Mouse (Mus musculus): ENCODE measurements around the gene Pnpla7.

The Pnpla7 gene

DNA sequence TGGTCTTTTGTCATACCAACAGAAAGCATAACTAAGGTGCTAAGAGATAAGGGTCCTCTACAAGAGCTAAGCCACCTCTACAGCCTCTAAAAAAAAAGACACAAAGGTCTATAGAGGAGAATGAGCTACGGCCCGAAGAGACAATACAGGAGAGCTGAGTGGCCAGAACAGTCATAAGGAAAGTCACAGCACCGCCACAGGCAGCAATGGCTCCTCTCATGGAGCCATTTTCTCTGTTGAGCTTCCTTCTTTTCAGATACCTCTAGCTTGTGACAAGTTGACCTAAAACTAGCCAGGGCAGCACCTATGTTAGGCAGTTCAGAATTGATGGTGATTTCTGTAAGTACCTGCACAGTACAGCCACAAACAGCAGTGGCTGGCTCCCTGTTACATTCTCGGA lies 90.7 kb downstream of the Pnpla7 start:
- in situ Hi-C loops (cut with MboI, MseI), result no loop called here

DNA sequence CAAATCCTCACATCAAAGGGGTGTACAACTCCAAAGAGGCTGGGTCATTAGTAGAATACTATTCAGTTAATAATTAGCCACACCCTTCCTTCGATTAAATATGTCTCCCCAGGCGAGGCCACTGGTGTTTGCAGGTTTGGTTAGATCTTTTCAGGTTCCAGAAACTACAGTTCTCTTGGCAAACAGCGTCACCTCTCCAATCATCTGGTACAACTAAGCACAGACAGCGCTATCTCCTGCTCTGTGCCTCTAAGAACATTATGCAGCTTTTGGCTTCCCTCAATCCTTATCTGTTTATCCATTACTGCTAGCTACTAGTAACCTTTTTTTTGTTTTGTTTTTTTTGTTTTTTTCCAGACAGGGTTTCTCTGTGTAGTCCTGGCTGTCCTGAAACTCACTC lies 93.7 kb downstream of the Pnpla7 start:
- in situ Hi-C loops (cut with MboI, MseI), result no loop called here

DNA sequence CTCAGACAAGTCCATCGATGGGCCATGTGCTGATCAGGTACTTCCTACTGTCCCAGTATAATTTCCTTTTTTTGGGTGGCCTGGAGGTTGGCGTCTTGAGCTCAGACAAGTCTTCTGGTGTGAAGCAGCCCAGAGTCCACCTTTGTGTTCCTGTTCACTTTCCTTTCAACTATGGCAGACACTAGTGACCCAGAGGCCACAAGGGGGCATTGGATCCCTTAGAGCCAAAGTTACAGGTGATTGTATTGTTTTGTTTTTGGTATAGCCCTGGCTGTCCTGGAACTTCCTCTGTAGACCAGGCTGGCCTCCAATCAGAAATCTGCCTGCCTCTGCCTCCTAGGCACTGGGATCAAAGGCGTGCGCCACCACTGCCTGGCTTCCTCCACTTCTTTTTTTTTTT lies 96.6 kb downstream of the Pnpla7 start:
- in situ Hi-C loops (cut with MboI, MseI), result no loop called here

DNA sequence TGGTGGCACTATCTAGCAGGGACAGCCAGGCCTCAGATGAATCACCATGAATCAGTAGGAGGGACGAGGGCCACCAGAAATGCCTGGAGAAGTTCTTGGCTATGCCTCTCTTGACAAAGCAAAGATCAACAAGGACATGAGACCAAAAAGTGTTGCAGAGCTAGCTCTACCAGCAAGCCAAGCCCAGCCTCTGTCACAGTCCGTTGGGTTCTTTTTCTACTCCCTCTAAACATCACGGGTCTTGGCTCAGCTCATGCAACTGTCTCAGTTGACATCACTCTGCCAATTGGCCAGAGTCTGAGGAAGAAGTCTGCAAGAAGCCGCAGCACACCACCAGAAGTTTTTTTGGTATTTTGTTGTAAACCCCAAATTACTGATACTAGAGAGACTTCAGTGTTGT lies 99.7 kb downstream of the Pnpla7 start:
- in situ Hi-C loops (cut with MboI, MseI), result no loop called here

- in situ Hi-C loops (cut with MboI, MseI), result no loop called here
These were observed 103.1 kb downstream of the Pnpla7 start for GRCm38 (mm10) chr2:25078967-25079366.

DNA sequence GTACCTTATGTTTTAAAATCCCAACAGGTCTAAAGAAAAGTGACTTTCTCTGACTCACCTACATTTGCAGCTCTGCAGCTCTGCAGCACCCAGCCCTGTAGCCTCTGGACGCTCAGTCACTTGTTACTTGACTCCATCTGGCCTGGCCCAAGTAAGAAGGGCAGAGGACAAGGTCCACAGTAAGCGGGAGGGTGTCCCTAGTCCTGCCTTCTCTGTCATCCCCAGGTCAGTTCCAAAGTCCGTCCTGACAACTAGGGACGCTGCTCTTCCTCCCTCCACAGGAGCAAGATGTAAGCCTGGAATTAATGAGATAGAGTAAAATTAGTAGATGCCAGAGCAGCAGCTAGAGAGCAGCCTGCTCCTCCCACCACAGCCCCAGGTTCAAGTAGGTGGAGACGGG lies 104.2 kb downstream of the Pnpla7 start, which contains the start of gene Entpd8:
TSS of gene Entpd8 (plus strand) at position 229 of the 400 bp plus-strand sequence.
- in situ Hi-C loops (cut with MboI, MseI), result no loop called here

DNA sequence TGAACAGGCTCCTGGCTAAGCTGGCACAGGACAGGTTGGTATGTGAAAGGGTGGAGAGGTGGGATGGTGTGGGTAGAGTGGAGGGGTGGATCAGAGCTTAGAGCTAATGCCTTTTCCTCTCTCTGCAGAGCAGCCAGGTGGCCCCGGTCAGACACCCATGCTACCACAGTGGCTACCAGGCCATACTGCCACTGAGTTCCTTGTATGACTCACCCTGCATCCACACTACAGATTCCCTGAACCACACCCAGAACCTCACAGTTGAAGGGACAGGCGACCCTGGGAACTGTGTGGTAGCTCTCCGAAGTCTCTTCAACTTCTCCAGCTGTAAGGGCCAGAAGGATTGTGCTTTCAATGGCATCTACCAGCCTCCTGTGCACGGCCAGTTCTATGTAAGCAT lies 107.9 kb downstream of the Pnpla7 start:
- in situ Hi-C loops (cut with MboI, MseI), result no loop called here

GRCm38 (mm10) chr2:25085571-25085970 lies 109.7 kb downstream of the Pnpla7 start:
- in situ Hi-C loops (cut with MboI, MseI), result no loop called here

DNA sequence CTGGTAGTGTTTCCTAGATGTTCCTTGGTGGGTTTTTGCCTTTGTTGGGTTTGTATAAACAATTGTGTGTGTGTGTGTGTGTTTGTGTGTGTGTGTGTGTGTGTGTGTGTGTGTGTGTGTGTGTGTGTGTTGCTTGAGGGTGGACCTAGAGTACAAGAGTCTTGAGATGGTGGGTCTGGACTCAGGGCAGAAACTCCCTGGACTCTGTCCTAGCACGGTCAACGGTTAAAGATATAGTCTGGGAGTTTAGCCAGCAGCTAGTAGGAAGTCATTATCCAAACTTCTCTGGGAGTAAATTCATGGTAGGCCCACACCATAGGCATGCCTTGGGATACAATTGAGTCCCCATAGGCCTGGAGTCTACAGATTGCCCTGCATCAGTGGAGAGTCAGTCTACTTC lies 112.0 kb downstream of the Pnpla7 start:
- in situ Hi-C loops (cut with MboI, MseI), result no loop called here

DNA sequence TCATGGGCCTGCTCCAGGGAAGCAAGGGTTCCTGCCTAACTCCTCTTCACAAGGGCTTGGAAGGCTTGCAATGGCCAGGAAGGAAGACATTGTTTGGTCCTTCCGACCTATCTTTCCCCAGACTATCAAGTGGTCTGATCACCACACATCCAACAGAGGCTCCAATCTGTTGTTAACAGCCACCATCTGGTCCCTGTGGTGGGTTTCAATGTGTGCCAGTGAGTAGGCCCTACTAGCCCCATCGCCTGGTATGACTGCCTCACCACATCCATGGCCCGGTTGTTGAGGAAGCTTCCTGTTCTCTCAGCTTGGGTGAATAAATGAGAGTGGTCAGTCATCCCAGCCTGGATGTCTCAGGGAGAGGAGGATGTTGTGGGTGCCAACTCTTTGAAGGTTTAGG lies 112.8 kb downstream of the Pnpla7 start:
- in situ Hi-C loops (cut with MboI, MseI), result no loop called here

DNA sequence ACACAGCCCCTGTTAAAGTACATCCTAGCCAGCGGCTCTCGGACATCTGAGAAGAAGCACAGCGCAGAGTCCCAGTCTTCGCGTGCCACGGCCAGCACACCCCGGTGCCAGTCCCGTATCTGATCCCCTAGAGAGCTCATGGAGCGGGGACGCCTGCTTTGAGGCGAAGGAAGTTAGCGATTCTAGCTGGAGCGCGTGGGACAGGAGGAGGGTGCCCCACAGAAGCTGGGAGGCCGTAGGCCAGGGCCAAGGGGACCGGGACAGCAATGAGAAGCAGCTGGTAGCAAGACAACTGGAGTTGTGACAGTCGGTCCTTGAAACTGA lies 118.9 kb downstream of the Pnpla7 start:
- in situ Hi-C loops (cut with MboI, MseI), result no loop called here

DNA sequence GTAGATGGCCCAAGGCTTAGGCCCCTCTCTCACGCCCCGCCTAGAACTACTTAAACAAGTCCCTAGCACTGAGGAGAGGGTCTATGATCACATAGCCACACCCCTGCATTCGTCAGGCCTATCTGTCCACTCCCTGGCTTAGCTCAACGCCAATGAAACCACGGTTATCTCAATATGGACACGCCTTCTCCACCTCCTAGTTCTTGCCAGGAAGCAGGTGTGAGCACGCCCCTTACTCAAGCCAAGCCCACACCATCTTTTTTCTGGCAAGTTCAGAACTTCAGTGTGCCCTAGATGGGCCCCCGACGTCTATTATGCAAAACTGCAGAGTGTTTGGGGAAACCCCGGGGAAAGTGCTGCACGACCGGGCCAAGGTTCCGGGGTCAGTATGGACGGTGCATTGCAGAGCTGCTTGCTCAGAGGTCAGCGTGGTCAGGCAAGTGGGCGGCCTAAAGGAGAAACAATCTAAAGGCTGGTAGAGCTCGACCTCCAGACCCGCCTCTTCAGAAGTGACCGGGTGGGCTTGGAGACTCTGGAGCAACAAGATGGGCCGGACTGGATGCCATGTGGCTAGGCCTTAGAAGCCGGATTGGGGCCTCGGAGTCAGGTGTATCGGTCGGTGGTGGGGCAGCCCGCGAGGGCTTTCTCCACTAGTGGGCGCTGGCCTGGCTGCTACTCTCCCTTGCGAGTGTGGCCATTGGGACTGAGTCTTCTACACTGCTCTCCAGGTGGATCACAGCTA lies 119.4 kb downstream of the Pnpla7 start, which contains the start of gene Noxa1:
TSS of gene Noxa1 (minus strand) at position 41 of the 742 bp plus-strand sequence.
- in situ Hi-C loops (cut with MboI, MseI), result no loop called here

- in situ Hi-C loops (cut with MboI, MseI), result no loop called here
These were observed 122.3 kb downstream of the Pnpla7 start for GRCm38 (mm10) chr2:25098005-25098615.

DNA sequence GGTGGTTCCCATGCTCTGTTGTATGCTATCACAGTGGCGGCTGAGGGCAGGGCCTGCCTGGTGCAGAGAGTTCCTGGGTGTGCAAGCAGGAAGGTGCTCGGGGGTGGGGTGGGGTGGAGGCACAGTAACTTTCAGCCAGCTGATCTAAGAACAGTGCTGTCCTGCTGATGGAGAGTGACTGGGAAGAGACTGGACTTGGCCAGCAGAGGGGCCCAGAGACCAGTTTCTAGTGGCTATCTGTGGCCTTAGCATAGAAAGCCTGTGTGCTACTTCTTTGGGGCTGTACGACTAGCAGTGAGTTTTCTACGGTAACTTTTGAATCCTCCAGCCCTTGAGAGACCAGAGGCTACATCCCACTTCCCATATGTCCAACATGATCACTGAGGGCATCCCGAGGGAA lies 123.1 kb downstream of the Pnpla7 start:
- in situ Hi-C loops (cut with MboI, MseI), result no loop called here

- in situ Hi-C loops (cut with MboI, MseI), result no loop called here
These were observed 123.9 kb downstream of the Pnpla7 start for GRCm38 (mm10) chr2:25099703-25100102.

Data from regulatory T cell (primary cell).